Mouse (Mus musculus): ENCODE data around the gene Rmdn2.

DNA sequence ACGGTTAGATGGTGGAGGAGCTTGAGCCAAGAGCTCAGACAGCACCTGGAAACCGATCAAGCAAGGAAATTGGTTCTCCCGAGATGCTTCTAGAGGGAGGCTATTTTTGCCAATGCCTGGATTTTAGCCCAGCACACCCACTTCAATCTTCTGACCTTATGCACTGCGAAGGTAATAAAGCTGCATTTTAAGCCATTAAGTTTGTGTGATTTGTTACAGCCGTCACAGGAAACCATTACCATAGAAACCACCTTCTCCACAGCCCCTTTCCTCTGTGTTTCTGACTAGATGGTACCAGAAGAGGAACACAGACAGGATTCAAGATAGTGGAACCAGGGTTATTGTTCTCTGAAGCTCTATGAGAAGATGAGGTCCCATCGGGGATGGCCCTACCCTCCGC, 33.3 kb upstream of the Rmdn2 start:
- TF ChIP-seq CTCF (IDR thresholded peaks at IDR 0.05; ENCODE audit: low read depth, low read length) (no peak), POLR2A (IDR thresholded peaks at IDR 0.05; ENCODE audit: extremely low read depth, insufficient read depth, low read length) (no peak)

Measured in liver, adult 2 months (tissue).